Mouse (Mus musculus) G1E (cell line): Measurements from ENCODE around the gene Pbp2.

Source experiments
- CTCF ChIP-seq: IDR thresholded peaks from 2 replicates; pipeline ENCODE4 v1.5.1; 2012; ENCODE audit warnings: low read depth, low read length, inconsistent platforms, mixed read lengths
- GATA1 ChIP-seq: IDR thresholded peaks from 2 replicates; pipeline ENCODE4 v1.6.1; 2012; ENCODE audit warnings: borderline replicate concordance, low read length, inconsistent platforms, mixed read lengths
- POLR2AphosphoS5 ChIP-seq: IDR thresholded peaks from 2 replicates; pipeline ENCODE4 v1.6.1; 2012; ENCODE audit warnings: low read depth, low read length, inconsistent platforms; ENCODE audit not compliant: insufficient replicate concordance
- TAL1 ChIP-seq: conservative IDR thresholded peaks from 2 replicates; pipeline ENCODE4 v1.6.1; 2012; ENCODE audit warnings: low read depth, low read length, inconsistent platforms, mixed read lengths

DNA sequence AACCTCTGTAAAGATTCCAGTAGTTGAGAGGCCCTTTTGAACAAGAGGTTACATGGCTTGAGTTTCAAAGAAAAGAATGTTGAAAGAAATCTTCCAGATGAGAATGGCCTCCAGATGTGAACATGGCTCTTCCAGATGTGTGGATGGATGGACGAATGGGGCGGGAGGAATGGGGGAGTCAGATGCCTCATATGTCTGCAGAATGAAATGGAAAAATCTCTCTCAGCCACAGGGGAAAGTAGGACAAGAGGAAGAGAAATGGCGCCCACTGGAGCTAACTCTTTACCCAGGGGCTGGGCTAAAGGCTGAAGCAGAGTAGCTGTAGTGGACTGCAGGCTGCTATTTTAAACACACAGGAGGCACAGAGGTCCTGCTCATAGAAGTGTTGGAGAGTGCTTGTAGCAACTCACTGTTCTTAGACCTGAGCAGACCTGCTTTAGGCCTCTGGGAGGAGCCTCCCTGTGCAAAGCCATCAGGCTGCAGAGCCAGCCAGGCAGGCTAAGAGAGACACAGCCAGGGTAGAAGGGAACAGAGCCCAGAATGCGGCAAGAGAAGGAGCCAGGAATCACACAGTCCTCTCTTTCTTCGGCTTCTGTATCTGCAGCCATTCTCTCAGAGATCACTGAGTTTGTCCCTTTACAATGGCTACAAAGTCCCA is 23.9 kb upstream of the Pbp2 start:
- TF ChIP-seq GATA1 (no peak), CTCF (no peak), POLR2AphosphoS5 (no peak), TAL1 (no peak)
